Comparison of ENCODE assay signal across 8 mouse cellular contexts in genomic region chr17:69475423-69475822, GRCm38 (mm10). TPM values are rescaled to one million over a fixed set of nuclear protein-coding genes. Genes with fewer than 3 reads are reported as not detected.
DNase-seq lines count a peak whose midpoint lies in the region; ATAC-seq lines count a peak whose summit lies in the region.

No protein-coding gene starts in this region.

- peak overlapping the region; percentile 57 for H3K9ac ChIP-seq in limb, embryonic 11.5 days (ENCODE audit: low read length)
- H3K9ac ChIP-seq in midbrain, embryonic 11.5 days (ENCODE audit: low read length): peak overlapping the region; percentile 68

- WGBS in limb, embryonic 11.5 days: 2% methylated on average over 20 of the region's 20 CpGs
- WGBS in midbrain, embryonic 11.5 days: 0% methylated on average over 20 of the region's 20 CpGs

- H3K27me3 ChIP-seq in limb, embryonic 11.5 days (ENCODE audit: control insufficient read depth, insufficient read depth, low read length): no peaks in the 10 kb centered on the region
- no peaks in the 10 kb centered on the region for H3K27me3 ChIP-seq in midbrain, embryonic 11.5 days (ENCODE audit: control insufficient read depth, insufficient read depth, low read length)

- ATAC-seq in limb, embryonic 11.5 days (ENCODE audit: insufficient number of reproducible peaks, low FRiP score, low TSS enrichment, low read depth): peak; percentile 92
- peak; percentile 94 for ATAC-seq in midbrain, embryonic 11.5 days (ENCODE audit: low FRiP score)

- H3K4me1 ChIP-seq in limb, embryonic 11.5 days (ENCODE audit: control insufficient read depth, insufficient read depth, low read length): peaks cover 4% of the 10 kb centered on the region; the same call in 1 of the 2 replicates
- H3K4me1 ChIP-seq in midbrain, embryonic 11.5 days (ENCODE audit: control insufficient read depth, insufficient read depth, low read length): peaks cover 2% of the 10 kb centered on the region; the same call in 1 of the 2 replicates

- peak; percentile 66 for DNase-seq in adrenal gland, adult 2 months
- peak; percentile 83 for DNase-seq in embryo, embryonic 10 days (ENCODE audit: low spot score)
- DNase-seq in gastrocnemius, postnatal 25 days: peak; percentile 23
- peak; percentile 27 for DNase-seq in induced T-regulatory cell, adult 2 months (ENCODE audit: low read depth)
- DNase-seq in limb, embryonic 11.5 days (ENCODE audit: low spot score): peak; percentile 89
- DNase-seq in midbrain, embryonic 11.5 days (ENCODE audit: low spot score, missing footprints): peak; percentile 98
- peak; percentile 54 for DNase-seq in right cerebral cortex, postnatal 25 days
- no peak for DNase-seq in adipocyte (ENCODE audit: low spot score)

- H3K4me2 ChIP-seq in limb, embryonic 11.5 days (ENCODE audit: low read depth, severe bottlenecking): peak overlapping the region; percentile 47
- peak overlapping the region; percentile 66 for H3K4me2 ChIP-seq in midbrain, embryonic 11.5 days

- H3K36me3 ChIP-seq in limb, embryonic 11.5 days (ENCODE audit: control insufficient read depth, insufficient read depth, low read length): no peaks in the 10 kb centered on the region
- no peaks in the 10 kb centered on the region for H3K36me3 ChIP-seq in midbrain, embryonic 11.5 days (ENCODE audit: control insufficient read depth, insufficient read depth, low read length)

- no peaks in the 10 kb centered on the region for H3K9me3 ChIP-seq in limb, embryonic 11.5 days (ENCODE audit: control insufficient read depth, low read length)
- H3K9me3 ChIP-seq in midbrain, embryonic 11.5 days (ENCODE audit: control insufficient read depth, low read length): no peaks in the 10 kb centered on the region

- no peak overlapping the region for H3K27ac ChIP-seq in limb, embryonic 11.5 days (replicated peaks; ENCODE audit: low read depth, low read length)
- no peak overlapping the region for H3K27ac ChIP-seq in midbrain, embryonic 11.5 days (ENCODE audit: low read depth, low read length)

- H3K4me3 ChIP-seq in limb, embryonic 11.5 days (ENCODE audit: low read depth, low read length): peak overlapping the region; percentile 18
- H3K4me3 ChIP-seq in midbrain, embryonic 11.5 days (ENCODE audit: low read depth, low read length): peak overlapping the region; percentile 36

RNA-seq across cellular contexts. Expression of gene Akain1, which starts 36.3 kb away (rescaled TPM):
- not detected for total RNA-seq in adrenal gland, adult 2 months (2021)
- polyA plus RNA-seq in adrenal gland, adult 2 months (2012; rRNA removed): 0.08 TPM in 1 of 2 replicates, not detected in the other
- not detected for total RNA-seq in gastrocnemius, postnatal 25 days (2021)
- polyA plus RNA-seq in limb, embryonic 11.5 days (2014; fragmentation: Nextera tagmentation; extraction: Ambion mirVana): not detected in 2 replicates
- polyA plus RNA-seq in midbrain, embryonic 11.5 days (2014; fragmentation: Nextera tagmentation; extraction: Ambion mirVana): 0.11 TPM in 1 of 2 replicates, not detected in the other
